Mouse (Mus musculus) hindbrain, embryonic 10.5 days (tissue): ENCODE data around the gene Tbcel. TPM values are rescaled to one million over a fixed set of nuclear protein-coding genes. Genes with fewer than 3 reads are reported as not detected.

Source experiments
- DNase-seq: peaks from one replicate; pipeline ENCODE4 v3.0.0-alpha.2; 2017; ENCODE audit warnings: low spot score
- H3K27ac ChIP-seq: fragments of 300-500 bp; sonication (generic); 2 replicates; pipeline ENCODE4 v1.5.1; 2016; ENCODE audit warnings: mild to moderate bottlenecking, moderate library complexity
- H3K27me3 ChIP-seq: fragments of 300-500 bp; sonication (generic); 2 replicates; pipeline ENCODE4 v1.6.1; 2016; ENCODE audit warnings: mild to moderate bottlenecking; ENCODE audit not compliant: poor library complexity, insufficient read depth, severe bottlenecking
- H3K36me3 ChIP-seq: fragments of 300-500 bp; sonication (generic); 2 replicates; pipeline ENCODE4 v1.6.1; 2016; ENCODE audit warnings: mild to moderate bottlenecking, moderate library complexity
- H3K4me1 ChIP-seq: fragments of 300-500 bp; sonication (generic); replicated peaks from 2 replicates; pipeline ENCODE4 v1.6.1; 2016; ENCODE audit warnings: mild to moderate bottlenecking
- H3K4me3 ChIP-seq: fragments of 300-500 bp; sonication (generic); 2 replicates; pipeline ENCODE4 v1.5.1; 2016; ENCODE audit warnings: mild to moderate bottlenecking, moderate library complexity
- H3K9me3 ChIP-seq: fragments of 300-500 bp; sonication (generic); 2 replicates; pipeline ENCODE4 v1.6.1; 2016; ENCODE audit warnings: mild to moderate bottlenecking, moderate library complexity
- WGBS: fragments of 180-500 bp; shearing (Covaris S2); methylation state at CpG from one replicate; pipeline ENCODE4 v1.1.7; 2016; 5-methylcytosine and 5-hydroxymethylcytosine counted together
- polyA plus RNA-seq: library from polyadenylated mRNA; unstranded; fragments of >200 nt; fragmentation: Nextera tagmentation; extraction: Ambion mirVana; gene quantifications from 2 replicates; pipeline ENCODE4 v1.2.1, GENCODE M21; 2016

Gene Tbcel
- polyA plus RNA-seq, 1 experiment from 2014 or later, result 3.3 TPM

GRCm38 (mm10) chr9:42459736-42460135 is 47.9 kb downstream of the Tbcel start:
- Histone ChIP-seq H3K27me3 (no peaks in the 10 kb centered on the region), H3K36me3 (0 out of 2 replicates have a peak, but pooled peaks cover 3% of the 10 kb centered on the region), H3K27ac (no peak overlapping the region), H3K9me3 (no peaks in the 10 kb centered on the region), H3K4me3 (no peak overlapping the region), H3K4me1 (peaks cover 22% of the 10 kb centered on the region)
- WGBS, result 93% methylated on average over 6 of the region's 6 CpGs
- DNase-seq, result no peak

GRCm38 (mm10) chr9:42458741-42459515 is 48.7 kb downstream of the Tbcel start:
- 72% methylated on average over 9 of the region's 9 CpGs for WGBS
- Histone ChIP-seq H3K4me1 (peaks cover 20% of the 10 kb centered on the region), H3K9me3 (no peaks in the 10 kb centered on the region), H3K27me3 (no peaks in the 10 kb centered on the region), H3K27ac (no peak overlapping the region), H3K4me3 (no peak overlapping the region), H3K36me3 (0 out of 2 replicates have a peak, but pooled peaks cover 3% of the 10 kb centered on the region)
- no peak for DNase-seq

GRCm38 (mm10) chr9:42457501-42457900 is 50.1 kb downstream of the Tbcel start:
- WGBS, result 94% methylated on average over 8 of the region's 8 CpGs
- H3K4me1 ChIP-seq, result peaks cover 14% of the 10 kb centered on the region
- H3K4me3 ChIP-seq, result no peak overlapping the region
- H3K27ac ChIP-seq, result no peak overlapping the region
- 0 out of 2 replicates have a peak, but pooled peaks cover 3% of the 10 kb centered on the region for H3K36me3 ChIP-seq
- DNase-seq, result no peak
- no peaks in the 10 kb centered on the region for H3K9me3 ChIP-seq
- H3K27me3 ChIP-seq, result no peaks in the 10 kb centered on the region

- Histone ChIP-seq H3K4me3 (no peak overlapping the region), H3K27me3 (no peaks in the 10 kb centered on the region), H3K36me3 (peaks cover 28% of the 10 kb centered on the region), H3K4me1 (peaks cover 8% of the 10 kb centered on the region), H3K27ac (no peak overlapping the region), H3K9me3 (no peaks in the 10 kb centered on the region)
- DNase-seq, result no peak
- WGBS, result 96% methylated on average over 8 of the region's 8 CpGs
Observed at GRCm38 (mm10) chr9:42454364-42454763, 53.2 kb downstream of the Tbcel start.

GRCm38 (mm10) chr9:42449043-42449442 is 58.6 kb downstream of the Tbcel start:
- Histone ChIP-seq H3K4me1 (no peaks in the 10 kb centered on the region), H3K9me3 (no peaks in the 10 kb centered on the region), H3K4me3 (no peak overlapping the region), H3K27ac (no peak overlapping the region), H3K27me3 (no peaks in the 10 kb centered on the region), H3K36me3 (peaks cover 63% of the 10 kb centered on the region)
- DNase-seq, result no peak
- WGBS, result 90% methylated on average over 6 of the region's 6 CpGs

GRCm38 (mm10) chr9:42442100-42442499 is 65.5 kb downstream of the Tbcel start:
- Histone ChIP-seq H3K4me1 (peaks cover 23% of the 10 kb centered on the region), H3K36me3 (peaks cover 82% of the 10 kb centered on the region), H3K27me3 (no peaks in the 10 kb centered on the region), H3K9me3 (no peaks in the 10 kb centered on the region), H3K27ac (no peak overlapping the region), H3K4me3 (no peak overlapping the region)
- WGBS, result 89% methylated on average over 8 of the region's 8 CpGs
- no peak for DNase-seq

GRCm38 (mm10) chr9:42441234-42441633 is 66.4 kb downstream of the Tbcel start:
- no peaks in the 10 kb centered on the region for H3K9me3 ChIP-seq
- H3K36me3 ChIP-seq, result peaks cover 91% of the 10 kb centered on the region
- WGBS, result 93% methylated on average over 2 of the region's 2 CpGs
- no peak overlapping the region for H3K27ac ChIP-seq
- H3K4me3 ChIP-seq, result no peak overlapping the region
- no peaks in the 10 kb centered on the region for H3K27me3 ChIP-seq
- peaks cover 23% of the 10 kb centered on the region for H3K4me1 ChIP-seq
- no peak for DNase-seq

- Histone ChIP-seq H3K9me3 (no peaks in the 10 kb centered on the region), H3K27me3 (no peaks in the 10 kb centered on the region), H3K36me3 (peaks cover 94% of the 10 kb centered on the region), H3K4me3 (no peak overlapping the region), H3K27ac (no peak overlapping the region), H3K4me1 (peaks cover 23% of the 10 kb centered on the region)
- no peak for DNase-seq
- WGBS, result 26% methylated on average over 4 of the region's 4 CpGs
Observed at GRCm38 (mm10) chr9:42439446-42439845, 68.2 kb downstream of the Tbcel start.

- Histone ChIP-seq H3K9me3 (no peaks in the 10 kb centered on the region), H3K27me3 (no peaks in the 10 kb centered on the region), H3K27ac (no peak overlapping the region), H3K4me1 (peaks cover 26% of the 10 kb centered on the region), H3K4me3 (no peak overlapping the region), H3K36me3 (peaks cover 76% of the 10 kb centered on the region)
- DNase-seq, result no peak
- WGBS, result 88% methylated on average over 2 of the region's 2 CpGs
Observed at GRCm38 (mm10) chr9:42432155-42432554, 75.5 kb downstream of the Tbcel start.

- H3K4me1 ChIP-seq, result peaks cover 32% of the 10 kb centered on the region
- H3K4me3 ChIP-seq, result no peak overlapping the region
- DNase-seq, result no peak
- H3K9me3 ChIP-seq, result no peaks in the 10 kb centered on the region
- no peaks in the 10 kb centered on the region for H3K27me3 ChIP-seq
- H3K27ac ChIP-seq, result no peak overlapping the region
- 88% methylated on average over 2 of the region's 2 CpGs for WGBS
- peaks cover 70% of the 10 kb centered on the region for H3K36me3 ChIP-seq
Observed at GRCm38 (mm10) chr9:42431606-42432005, 76.0 kb downstream of the Tbcel start.

- H3K4me1 ChIP-seq, result peaks cover 36% of the 10 kb centered on the region
- WGBS, result 74% methylated on average over 12 of the region's 12 CpGs
- peaks cover 57% of the 10 kb centered on the region for H3K36me3 ChIP-seq
- no peaks in the 10 kb centered on the region for H3K27me3 ChIP-seq
- no peaks in the 10 kb centered on the region for H3K9me3 ChIP-seq
- H3K4me3 ChIP-seq, result no peak overlapping the region
- H3K27ac ChIP-seq, result peak overlapping the region; percentile 74
- no peak for DNase-seq
Observed at GRCm38 (mm10) chr9:42428060-42428924, 79.3 kb downstream of the Tbcel start.

GRCm38 (mm10) chr9:42426661-42427358 is 80.8 kb downstream of the Tbcel start:
- peaks cover 36% of the 10 kb centered on the region for H3K4me1 ChIP-seq
- 32% methylated on average over 10 of the region's 10 CpGs for WGBS
- peaks cover 61% of the 10 kb centered on the region for H3K36me3 ChIP-seq

More at GRCm38 (mm10) chr9:42426661-42427358, 80.8 kb downstream of the Tbcel start:
- no peaks in the 10 kb centered on the region for H3K27me3 ChIP-seq
- peak overlapping the region; percentile 74 for H3K27ac ChIP-seq
- no peak overlapping the region for H3K4me3 ChIP-seq
- peak; percentile 56 for DNase-seq
- H3K9me3 ChIP-seq, result no peaks in the 10 kb centered on the region
